Mouse (Mus musculus) forebrain, embryonic 14.5 days (tissue): ENCODE data around the gene Prpf8. TPM values are rescaled to one million over a fixed set of nuclear protein-coding genes. Genes with fewer than 3 reads are reported as not detected.

Experiments
- ATAC-seq: fragments of 200-750 bp; cut with Nextera tagmentation; 2 replicates; pipeline ENCODE4 v1.8.0; 2017; ENCODE audit warnings: mild to moderate bottlenecking, moderate library complexity
- DNase-seq: peaks from one replicate; pipeline ENCODE4 v3.0.0-alpha.2; 2015; ENCODE audit warnings: low spot score
- H3K27ac ChIP-seq: fragments of 300-500 bp; sonication (generic); 2 replicates; pipeline ENCODE4 v1.5.1; 2014; ENCODE audit warnings: low read depth, mild to moderate bottlenecking, control low read depth, low read length, moderate library complexity
- H3K27me3 ChIP-seq: fragments of 300-500 bp; sonication (generic); replicated peaks from 2 replicates; pipeline ENCODE4 v1.6.1; 2014; ENCODE audit warnings: low read length, control low read depth, mixed read lengths; ENCODE audit not compliant: control insufficient read depth, insufficient read depth
- H3K36me3 ChIP-seq: fragments of 300-500 bp; sonication (generic); 2 replicates; pipeline ENCODE4 v1.6.1; 2014; ENCODE audit warnings: low read length, control low read depth; ENCODE audit not compliant: control insufficient read depth, insufficient read depth
- H3K4me1 ChIP-seq: fragments of 300-500 bp; sonication (generic); 2 replicates; pipeline ENCODE4 v1.6.1; 2014; ENCODE audit warnings: antibody characterized with exemption, low read length, control low read depth; ENCODE audit not compliant: control insufficient read depth, insufficient read depth
- H3K4me2 ChIP-seq: fragments of 300-500 bp; sonication (generic); 2 replicates; pipeline ENCODE4 v1.6.1; 2014; ENCODE audit warnings: mild to moderate bottlenecking, control low read depth, low read length
- H3K4me3 ChIP-seq: fragments of 300-500 bp; sonication (generic); 2 replicates; pipeline ENCODE4 v1.5.1; 2014; ENCODE audit warnings: low read depth, low read length, control low read depth
- H3K9ac ChIP-seq: fragments of 300-500 bp; sonication (generic); 2 replicates; pipeline ENCODE4 v1.6.1; 2014; ENCODE audit warnings: mild to moderate bottlenecking, low read length, control low read depth, moderate library complexity
- H3K9me3 ChIP-seq: fragments of 300-500 bp; sonication (generic); replicated peaks from 2 replicates; pipeline ENCODE4 v1.6.1; 2016; ENCODE audit warnings: low read length, control low read depth, mixed read lengths; ENCODE audit not compliant: control insufficient read depth
- WGBS: fragments of 180-500 bp; shearing (Covaris S2); extraction: QIAGEN DNeasy Blood & Tissue Kit; methylation state at CpG from one replicate; pipeline ENCODE4 v1.1.7; 2014; 5-methylcytosine and 5-hydroxymethylcytosine counted together
- polyA plus RNA-seq: library from polyadenylated mRNA; unstranded; fragments of >200 nt; fragmentation: Nextera tagmentation; extraction: Ambion mirVana; gene quantifications from 2 replicates; pipeline ENCODE4 v1.2.1, GENCODE M21; 2014

The Prpf8 gene
- polyA plus RNA-seq, 1 experiment from 2014 or later, result 67.0 TPM

DNA sequence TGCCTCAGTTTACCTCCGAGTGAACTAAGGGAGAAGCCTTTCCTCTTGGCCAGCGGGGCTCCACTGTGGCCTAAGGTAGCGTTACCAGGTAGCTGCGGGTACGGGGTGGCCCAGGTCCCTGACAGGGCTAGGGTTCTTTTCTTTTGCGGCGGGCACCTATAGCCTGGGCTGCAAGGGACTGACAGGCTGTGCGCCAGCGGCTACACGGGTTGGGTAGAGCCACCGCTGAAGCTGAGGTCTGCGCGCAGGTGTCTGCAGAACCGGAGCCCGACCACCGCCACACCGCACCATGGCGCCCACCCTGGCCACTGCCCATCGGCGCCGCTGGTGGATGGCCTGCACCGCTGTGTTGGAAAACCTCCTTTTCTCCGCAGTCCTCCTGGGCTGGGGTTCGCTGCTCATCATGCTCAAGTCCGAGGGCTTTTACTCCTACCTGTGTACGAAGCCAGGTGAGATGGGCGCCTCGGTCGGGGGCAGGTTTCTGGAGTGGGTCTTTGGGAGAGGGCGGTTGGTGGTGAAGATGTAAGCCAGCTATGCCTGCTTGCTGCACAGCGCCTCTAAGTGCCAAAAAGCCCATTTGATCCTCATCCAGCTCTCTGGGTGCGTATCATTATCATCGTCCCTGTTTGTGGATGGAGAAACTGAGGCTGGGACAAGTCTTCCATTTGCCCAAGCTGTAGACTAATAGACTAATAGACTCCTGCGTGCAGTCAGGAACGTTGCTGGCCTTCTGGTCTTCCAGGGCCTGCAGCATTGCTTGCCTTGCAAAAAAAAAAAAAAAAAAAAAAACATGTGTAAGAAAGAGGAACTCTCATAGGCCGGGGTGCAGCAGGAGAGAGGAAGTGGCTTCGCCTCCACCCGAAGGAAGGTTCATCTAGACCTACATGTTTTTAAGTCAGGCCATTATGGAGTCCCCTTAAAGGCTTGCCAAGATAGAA is 46.0 kb downstream of the Prpf8 start:
- DNase-seq (peak; percentile 45), ATAC-seq (peak; percentile 19; the same call in 1 of the 2 replicates)
- Histone ChIP-seq H3K4me2 (peak overlapping the region; percentile 98), H3K9me3 (no peaks in the 10 kb centered on the region), H3K27ac (peak overlapping the region; percentile 93), H3K36me3 (no peaks in the 10 kb centered on the region), H3K9ac (peak overlapping the region; percentile 95), H3K4me3 (peak overlapping the region; percentile 76), H3K4me1 (peaks cover 10% of the 10 kb centered on the region; the same call in 1 of the 2 replicates), H3K27me3 (no peaks in the 10 kb centered on the region)
- WGBS, result 16% methylated on average over 38 of the region's 38 CpGs

DNA sequence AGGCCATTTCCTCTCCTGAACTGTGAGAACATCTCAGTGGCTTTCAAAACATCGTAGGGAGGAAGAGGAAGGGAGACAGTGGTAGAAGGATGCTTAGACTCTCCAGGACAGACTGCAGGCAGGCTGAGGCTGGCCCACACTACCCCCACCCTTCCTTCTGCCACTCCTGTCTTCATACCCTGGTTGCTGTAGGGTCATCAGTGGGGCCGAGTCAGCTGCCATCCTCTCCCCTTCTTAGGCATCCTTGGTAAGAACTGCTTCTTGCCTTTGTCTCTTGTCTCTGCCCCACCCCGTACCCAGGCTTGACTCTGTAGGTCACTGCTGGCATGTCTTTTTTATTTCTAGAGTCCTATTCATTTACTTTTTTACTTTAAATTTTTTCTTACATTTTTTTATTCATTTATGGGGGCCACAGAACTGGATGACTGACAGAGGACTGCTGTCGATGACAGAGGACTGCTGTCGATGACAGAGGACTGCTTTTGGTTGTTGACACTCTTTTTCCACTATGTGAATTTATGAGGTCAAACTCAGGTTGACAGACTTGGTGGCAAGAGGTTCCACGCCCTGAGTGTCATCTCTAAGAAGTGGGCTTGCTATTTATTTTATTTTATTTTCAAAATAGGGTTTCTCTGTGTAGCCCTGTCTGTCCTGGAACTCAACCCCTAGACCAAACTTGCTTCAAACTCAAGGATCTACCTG is 46.8 kb downstream of the Prpf8 start:
- H3K9ac ChIP-seq, result peak overlapping the region; percentile 95
- 84% methylated on average over 6 of the region's 6 CpGs for WGBS
- H3K27ac ChIP-seq, result no peak overlapping the region
- no peaks in the 10 kb centered on the region for H3K36me3 ChIP-seq
- no peaks in the 10 kb centered on the region for H3K9me3 ChIP-seq
- ATAC-seq (no peak), DNase-seq (no peak)
- no peaks in the 10 kb centered on the region for H3K27me3 ChIP-seq
- peaks cover 10% of the 10 kb centered on the region; the same call in 1 of the 2 replicates for H3K4me1 ChIP-seq
- H3K4me3 ChIP-seq, result peak overlapping the region; percentile 76
- H3K4me2 ChIP-seq, result peak overlapping the region; percentile 98

DNA sequence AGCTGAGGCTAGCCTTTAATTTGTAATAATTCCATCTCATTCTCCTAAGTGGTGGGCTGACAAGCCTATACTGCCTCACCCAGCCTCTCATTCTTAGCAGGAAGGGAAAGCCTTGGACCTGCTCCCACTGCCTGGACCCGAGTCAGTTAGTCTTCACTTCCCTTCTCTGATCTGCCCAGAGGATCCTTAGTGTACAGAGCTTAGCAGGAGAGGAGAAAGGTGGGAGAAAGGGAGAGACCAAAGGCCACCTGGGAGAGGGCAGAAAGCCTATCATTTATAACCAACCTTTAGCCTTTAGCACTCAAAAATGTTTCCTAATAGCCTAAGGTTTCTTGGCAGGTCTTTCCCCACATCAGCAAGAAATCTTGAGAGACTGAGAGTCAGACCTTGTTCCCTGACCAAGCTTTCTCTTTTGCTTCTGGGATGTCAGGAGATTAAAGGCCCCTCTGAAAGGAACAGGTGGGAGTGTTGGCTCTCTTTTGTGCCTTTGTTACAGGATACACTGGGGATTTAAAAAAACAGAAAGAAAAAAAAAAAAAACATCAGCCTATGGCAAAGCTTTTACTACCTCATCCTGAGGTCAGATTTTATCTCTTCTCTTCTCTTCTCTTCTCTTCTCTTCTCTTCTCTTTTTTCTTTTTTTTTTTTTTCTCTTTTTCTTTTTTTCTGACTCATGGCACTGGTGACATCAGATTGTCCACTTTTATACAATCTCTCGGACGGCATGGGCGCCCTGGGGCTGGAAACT is 47.8 kb downstream of the Prpf8 start:
- Histone ChIP-seq H3K27me3 (no peaks in the 10 kb centered on the region), H3K9me3 (no peaks in the 10 kb centered on the region), H3K36me3 (no peaks in the 10 kb centered on the region), H3K4me2 (peak overlapping the region; percentile 98), H3K4me1 (peaks cover 10% of the 10 kb centered on the region; the same call in 1 of the 2 replicates), H3K9ac (peak overlapping the region; percentile 26; the same call in 1 of the 2 replicates), H3K27ac (no peak overlapping the region), H3K4me3 (no peak overlapping the region)
- DNase-seq (no peak), ATAC-seq (no peak)
- 48% methylated on average over 4 of the region's 4 CpGs for WGBS

DNA sequence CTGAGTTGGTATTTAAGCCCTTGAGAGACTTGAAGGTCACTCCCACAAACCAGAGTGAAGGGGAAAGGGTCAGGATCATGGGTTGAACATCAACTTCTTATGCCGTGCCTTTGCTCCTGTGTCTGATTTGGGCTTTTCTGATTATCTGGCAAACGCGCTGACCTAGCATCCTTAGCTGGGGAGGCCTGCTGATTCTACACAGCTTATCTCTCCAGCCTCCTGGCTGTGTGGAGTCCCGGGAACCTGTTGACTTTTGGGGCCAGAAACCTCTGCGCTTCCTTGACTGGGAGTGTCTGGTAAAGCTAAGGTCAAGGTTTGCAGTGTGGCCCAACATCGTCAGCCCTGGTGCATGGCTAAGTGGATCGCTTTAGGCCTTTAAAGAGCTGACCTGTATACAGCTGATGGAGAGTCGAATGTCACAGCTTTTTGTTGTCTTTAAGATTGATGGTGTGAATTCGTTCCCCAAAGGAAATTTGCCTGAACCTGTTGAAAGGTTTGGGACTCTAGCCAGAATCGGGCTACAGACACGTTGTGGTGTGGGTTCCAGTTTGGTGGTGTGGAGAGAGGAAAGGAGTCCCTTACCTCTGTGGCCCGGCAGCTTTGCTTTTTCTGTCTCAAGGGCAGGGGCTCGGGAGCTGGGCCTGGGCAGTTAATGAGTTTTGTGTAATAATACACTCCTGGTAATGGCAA is 48.6 kb downstream of the Prpf8 start:
- H3K9me3 ChIP-seq, result no peaks in the 10 kb centered on the region
- H3K27ac ChIP-seq, result no peak overlapping the region
- H3K4me2 ChIP-seq, result peak overlapping the region; percentile 30
- DNase-seq (no peak), ATAC-seq (no peak)
- no peaks in the 10 kb centered on the region for H3K36me3 ChIP-seq
- peaks cover 10% of the 10 kb centered on the region; the same call in 1 of the 2 replicates for H3K4me1 ChIP-seq
- no peak overlapping the region for H3K4me3 ChIP-seq
- peak overlapping the region; percentile 26; the same call in 1 of the 2 replicates for H3K9ac ChIP-seq
- no peaks in the 10 kb centered on the region for H3K27me3 ChIP-seq
- WGBS, result 59% methylated on average over 13 of the region's 13 CpGs

DNA sequence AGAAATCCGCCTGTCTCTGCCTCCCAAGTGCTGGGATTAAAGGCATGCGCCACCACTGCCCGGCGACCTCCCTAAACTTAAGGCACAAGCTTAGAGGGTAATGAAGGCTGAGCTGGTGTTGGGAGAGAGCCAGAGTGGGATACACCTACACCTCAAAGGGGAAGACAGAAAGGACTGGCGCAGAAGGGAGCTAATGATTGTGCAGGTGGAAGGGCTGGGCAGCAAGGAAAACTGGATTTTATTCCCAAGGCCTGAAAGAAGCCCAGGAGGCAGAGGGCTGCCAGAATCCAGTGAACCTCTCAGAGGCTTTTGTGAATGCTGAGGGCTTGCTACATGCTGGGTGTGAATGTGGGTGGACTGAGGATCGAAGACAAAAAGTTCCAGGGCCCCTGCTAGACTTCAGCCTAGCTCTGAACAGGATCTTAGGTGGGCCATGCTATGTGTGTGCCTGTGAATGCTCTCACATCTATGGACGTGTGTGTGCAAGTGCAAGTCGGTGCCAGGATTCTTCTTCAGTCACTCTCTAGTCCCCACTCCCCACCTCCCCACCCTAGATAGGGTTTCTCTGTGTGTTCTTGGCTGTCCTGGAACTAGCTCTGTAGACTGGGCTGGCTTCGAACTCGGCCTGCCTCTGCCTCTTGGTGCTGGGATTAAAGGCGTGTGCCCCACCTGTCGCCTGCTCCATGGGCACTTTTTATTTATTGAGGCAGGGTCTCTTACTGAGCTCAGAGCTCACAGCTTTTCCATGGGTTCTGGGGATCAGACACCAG is 49.8 kb downstream of the Prpf8 start:
- DNase-seq (no peak), ATAC-seq (no peak)
- Histone ChIP-seq H3K4me3 (no peak overlapping the region), H3K4me1 (peaks cover 13% of the 10 kb centered on the region), H3K27ac (no peak overlapping the region), H3K36me3 (no peaks in the 10 kb centered on the region), H3K27me3 (no peaks in the 10 kb centered on the region), H3K9ac (no peak overlapping the region), H3K4me2 (no peak overlapping the region), H3K9me3 (no peaks in the 10 kb centered on the region)
- 92% methylated on average over 12 of the region's 12 CpGs for WGBS

DNA sequence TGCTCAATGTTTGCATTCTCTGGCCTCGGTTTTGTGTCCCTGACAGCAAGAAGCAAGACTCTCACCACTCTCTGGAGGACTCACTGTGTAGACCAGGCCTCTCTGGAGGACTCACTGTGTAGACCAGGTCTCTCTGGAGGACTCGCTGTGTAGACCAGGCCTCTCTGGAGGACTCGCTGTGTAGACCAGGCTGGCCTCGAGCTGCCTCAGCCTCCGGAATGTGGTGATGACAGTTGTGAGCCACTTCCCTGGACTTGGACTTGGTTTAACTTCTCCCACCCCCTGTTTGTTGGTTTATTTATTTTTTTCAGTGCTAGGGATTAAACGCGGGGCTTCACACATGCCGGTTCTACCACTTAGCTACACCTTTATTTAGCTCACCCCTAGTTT is 50.4 kb downstream of the Prpf8 start:
- ATAC-seq (no peak), DNase-seq (no peak)
- Histone ChIP-seq H3K9me3 (no peaks in the 10 kb centered on the region), H3K36me3 (no peaks in the 10 kb centered on the region), H3K4me2 (no peak overlapping the region), H3K27me3 (no peaks in the 10 kb centered on the region), H3K9ac (no peak overlapping the region), H3K27ac (no peak overlapping the region), H3K4me1 (peaks cover 13% of the 10 kb centered on the region), H3K4me3 (no peak overlapping the region)
- WGBS, result 95% methylated on average over 8 of the region's 8 CpGs

DNA sequence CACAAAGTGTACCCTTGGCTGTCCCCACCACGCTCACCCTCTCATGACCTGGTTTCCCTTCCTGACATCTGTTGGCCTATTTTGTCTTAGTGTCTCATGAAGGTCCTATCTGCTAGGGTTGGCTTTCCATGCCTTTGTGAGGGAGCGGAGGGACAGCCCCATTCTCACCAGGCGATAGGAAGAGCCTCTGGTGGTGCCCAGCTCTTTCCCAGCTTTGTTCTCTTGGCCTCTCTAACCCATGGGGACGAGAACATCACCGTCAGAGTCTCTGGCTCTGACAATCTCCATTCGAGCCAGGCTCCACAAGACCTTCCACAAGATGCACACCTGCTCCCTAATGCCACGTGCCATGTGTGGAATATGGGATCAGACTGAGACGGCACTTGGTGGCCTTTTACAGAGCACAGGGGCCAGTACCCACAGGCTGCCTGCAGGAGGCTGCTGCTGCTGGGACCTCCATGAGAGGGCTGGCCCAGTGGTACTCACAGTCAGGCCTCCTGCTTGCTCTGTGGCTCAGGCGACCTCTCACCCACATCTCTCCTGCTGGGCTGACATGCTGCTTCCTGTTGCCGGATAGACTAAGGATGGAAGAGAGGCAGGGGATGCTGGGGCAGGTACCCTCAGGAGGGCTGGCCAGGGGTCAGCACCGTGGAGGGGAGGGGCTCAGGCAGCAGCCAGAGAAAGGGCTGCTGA is 51.0 kb downstream of the Prpf8 start:
- no peak for ATAC-seq
- Histone ChIP-seq H3K27ac (no peak overlapping the region), H3K4me2 (no peak overlapping the region)

More for the DNA sequence above, 51.0 kb downstream of the Prpf8 start:
- Histone ChIP-seq H3K36me3 (no peaks in the 10 kb centered on the region), H3K27me3 (no peaks in the 10 kb centered on the region), H3K4me3 (no peak overlapping the region), H3K9ac (peak overlapping the region; percentile 32; the same call in 1 of the 2 replicates), H3K4me1 (peaks cover 13% of the 10 kb centered on the region), H3K9me3 (no peaks in the 10 kb centered on the region)
- DNase-seq, result no peak
- 50% methylated on average over 11 of the region's 11 CpGs for WGBS
